Mouse (Mus musculus) embryonic fibroblast, embryonic 13.5 days (primary cell): ENCODE data around the gene Tln2.

ENCODE experiments used
- CTCF ChIP-seq: IDR thresholded peaks from 2 replicates; pipeline ENCODE4 v1.5.1; 2011; ENCODE audit warnings: mild to moderate bottlenecking, control low read depth, low read length, moderate library complexity, borderline replicate concordance; ENCODE audit not compliant: insufficient read depth
- POLR2A ChIP-seq: IDR thresholded peaks from 2 replicates; pipeline ENCODE4 v1.6.1; 2011; ENCODE audit warnings: low read depth, mild to moderate bottlenecking, control low read depth, low read length, moderate library complexity

GRCm38 (mm10) chr9:67396446-67396845 is 163.1 kb downstream of the Tln2 start:
- TF ChIP-seq POLR2A (no peak), CTCF (no peak)
